ENCODE assay signal across 13 mouse cellular contexts in the genomic region with DNA sequence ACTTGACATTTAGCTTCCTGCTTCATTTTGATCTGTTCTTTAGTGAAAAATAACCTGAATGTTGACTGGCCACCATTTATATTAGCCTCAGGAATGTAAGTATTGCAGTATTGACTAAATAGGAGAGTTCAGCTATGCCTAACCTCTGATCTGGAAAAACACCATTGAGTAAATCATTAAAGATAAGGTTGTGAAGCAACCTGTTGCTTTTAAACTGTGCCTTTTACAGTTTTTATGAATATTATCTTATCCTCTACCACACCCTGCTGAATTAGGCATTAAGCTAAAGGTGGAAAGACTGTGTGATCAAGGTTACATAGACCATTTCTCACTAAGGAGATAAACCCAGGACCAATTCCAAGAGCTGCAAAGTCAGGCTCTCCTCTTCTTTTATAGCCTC.
"Had no signal": no experiment of that assay in that cellular context is flagged by ENCODE, and none has a peak within 500 bp of the region (broad histone marks: within the 10 kb centered on the region; RNA-seq: fewer than 3 reads in every experiment).

No protein-coding gene starts in this region.

- H3K9me3 ChIP-seq: kidney, embryonic 15.5 days; limb, embryonic 12.5 days; liver, embryonic 13.5 days; midbrain, embryonic 13.5 days had no signal

- DNase-seq: kidney, postnatal 14 days; layer of hippocampus, adult 9-11 months; layer of hippocampus, postnatal 36 days; liver, embryonic 13.5 days; right cerebral cortex, adult 18-20 months; spleen, adult 18-20 months; thymus, adult 18-20 months; thymus, postnatal 14 days had no signal

- H3K4me2 ChIP-seq: kidney, embryonic 15.5 days; limb, embryonic 12.5 days; liver, embryonic 13.5 days; midbrain, embryonic 13.5 days had no signal

- H3K4me3 ChIP-seq: kidney, embryonic 15.5 days; limb, embryonic 12.5 days; liver, embryonic 13.5 days; midbrain, embryonic 13.5 days had no signal

- H3K9ac ChIP-seq: kidney, embryonic 15.5 days; limb, embryonic 12.5 days; liver, embryonic 13.5 days; midbrain, embryonic 13.5 days had no signal

- H3K27me3 ChIP-seq: kidney, embryonic 15.5 days; limb, embryonic 12.5 days; liver, embryonic 13.5 days; midbrain, embryonic 13.5 days had no signal

- H3K4me1 ChIP-seq: kidney, embryonic 15.5 days had no signal

- ATAC-seq: hindbrain, embryonic 16.5 days; inflammation-experienced regulatory T-cells, adult 6 months; midbrain, embryonic 13.5 days had no signal

- H3K27ac ChIP-seq: kidney, embryonic 15.5 days; limb, embryonic 12.5 days; liver, embryonic 13.5 days; midbrain, embryonic 13.5 days had no signal
